Mouse (Mus musculus) midbrain, embryonic 12.5 days (tissue): ENCODE data around the gene Il17c. TPM values are rescaled to one million over a fixed set of nuclear protein-coding genes. Genes with fewer than 3 reads are reported as not detected.

Source experiments
- ATAC-seq: fragments of 200-750 bp; cut with Nextera tagmentation; 2 replicates; pipeline ENCODE4 v1.8.0; 2017; ENCODE audit warnings: low read depth, moderate TSS enrichment, moderate library complexity; ENCODE audit not compliant: low FRiP score
- H3K27ac ChIP-seq: fragments of 300-500 bp; sonication (generic); replicated peaks from 2 replicates; pipeline ENCODE4 v1.5.1; 2016; ENCODE audit warnings: mild to moderate bottlenecking
- H3K27me3 ChIP-seq: fragments of 300-500 bp; sonication (generic); 2 replicates; pipeline ENCODE4 v1.6.1; 2016; ENCODE audit warnings: mild to moderate bottlenecking
- H3K36me3 ChIP-seq: fragments of 300-500 bp; sonication (generic); 2 replicates; pipeline ENCODE4 v1.6.1; 2016
- H3K4me1 ChIP-seq: fragments of 300-500 bp; sonication (generic); 2 replicates; pipeline ENCODE4 v1.6.1; 2016
- H3K4me2 ChIP-seq: fragments of 300-500 bp; sonication (generic); replicated peaks from 2 replicates; pipeline ENCODE4 v1.6.1; 2016; ENCODE audit warnings: mild to moderate bottlenecking, moderate library complexity
- H3K4me3 ChIP-seq: fragments of 300-500 bp; sonication (generic); 2 replicates; pipeline ENCODE4 v1.5.1; 2016; ENCODE audit warnings: mild to moderate bottlenecking
- H3K9ac ChIP-seq: fragments of 300-500 bp; sonication (generic); replicated peaks from 2 replicates; pipeline ENCODE4 v1.6.1; 2016; ENCODE audit warnings: mild to moderate bottlenecking, moderate library complexity
- H3K9me3 ChIP-seq: fragments of 300-500 bp; sonication (generic); 2 replicates; pipeline ENCODE4 v1.6.1; 2016; ENCODE audit warnings: mild to moderate bottlenecking
- WGBS: fragments of 180-500 bp; shearing (Covaris S2); methylation state at CpG from one replicate; pipeline ENCODE4 v1.1.7; 2016; 5-methylcytosine and 5-hydroxymethylcytosine counted together
- polyA plus RNA-seq: library from polyadenylated mRNA; unstranded; fragments of >200 nt; fragmentation: Nextera tagmentation; extraction: Ambion mirVana; gene quantifications from 2 replicates; pipeline ENCODE4 v1.2.1, GENCODE M21; 2016

The Il17c gene
- not detected in 2 replicates for polyA plus RNA-seq

GRCm38 (mm10) chr8:122421376-122422070 lies at the start of gene Il17c:
Gene Il17c (plus strand): TSS chr8:122422020.
- H3K27ac ChIP-seq: no peak within 1 kb of the TSS
- H3K4me3 ChIP-seq: no peak within 1 kb of the TSS
- no peak for ATAC-seq
- H3K9me3 ChIP-seq: no peaks in the 10 kb centered on the region
- no peak within 1 kb of the TSS for H3K4me2 ChIP-seq
- no peak within 1 kb of the TSS for H3K9ac ChIP-seq
- H3K36me3 ChIP-seq: peaks cover 30% of the 10 kb centered on the region
- H3K4me1 ChIP-seq: no peaks in the 10 kb centered on the region
- WGBS: 86% methylated on average over 14 of the region's 14 CpGs
- no peaks in the 10 kb centered on the region for H3K27me3 ChIP-seq

GRCm38 (mm10) chr8:122375320-122375719 lies 46.5 kb upstream of the Il17c start:
- H3K9ac ChIP-seq: no peak overlapping the region
- peaks cover 23% of the 10 kb centered on the region for H3K4me1 ChIP-seq
- no peak overlapping the region for H3K27ac ChIP-seq
- H3K9me3 ChIP-seq: no peaks in the 10 kb centered on the region
- H3K4me3 ChIP-seq: no peak overlapping the region
- 93% methylated on average over 7 of the region's 7 CpGs for WGBS
- H3K36me3 ChIP-seq: peaks cover 14% of the 10 kb centered on the region
- no peaks in the 10 kb centered on the region for H3K27me3 ChIP-seq
- H3K4me2 ChIP-seq: no peak overlapping the region
- no peak for ATAC-seq

GRCm38 (mm10) chr8:122375751-122376364 lies 46.0 kb upstream of the Il17c start:
- peak; percentile 50; the same call in 1 of the 2 replicates for ATAC-seq
- H3K9ac ChIP-seq: no peak overlapping the region; the same call in 1 of the 2 replicates
- peaks cover 25% of the 10 kb centered on the region for H3K4me1 ChIP-seq
- H3K27me3 ChIP-seq: no peaks in the 10 kb centered on the region
- H3K36me3 ChIP-seq: peaks cover 19% of the 10 kb centered on the region
- no peaks in the 10 kb centered on the region for H3K9me3 ChIP-seq
- WGBS: 33% methylated on average over 13 of the region's 13 CpGs
- peak overlapping the region; percentile 95 for H3K4me3 ChIP-seq
- peak overlapping the region; percentile 93 for H3K4me2 ChIP-seq
- 0 out of 2 replicates have a peak overlapping the region, but pooled peaks have one; percentile 35 for H3K27ac ChIP-seq

GRCm38 (mm10) chr8:122376365-122377231 lies 45.2 kb upstream of the Il17c start, which contains the start of gene Zc3h18:
Gene Zc3h18 (plus strand): TSS chr8:122376609.
- peak within 1 kb of the TSS; percentile 93 for H3K4me2 ChIP-seq
- peaks cover 26% of the 10 kb centered on the region for H3K4me1 ChIP-seq
- peak within 1 kb of the TSS; percentile 92 for H3K9ac ChIP-seq
- H3K27me3 ChIP-seq: no peaks in the 10 kb centered on the region
- peak within 1 kb of the TSS; percentile 95 for H3K4me3 ChIP-seq
- no peaks in the 10 kb centered on the region for H3K9me3 ChIP-seq
- peak; percentile 91 for ATAC-seq
- WGBS: under 1% methylated on average over 102 of the region's 107 CpGs
- peak within 1 kb of the TSS; percentile 80 for H3K27ac ChIP-seq
- H3K36me3 ChIP-seq: peaks cover 22% of the 10 kb centered on the region

- WGBS: 91% methylated on average over 4 of the region's 4 CpGs
- Histone ChIP-seq H3K4me3 (no peak overlapping the region), H3K9me3 (no peaks in the 10 kb centered on the region), H3K4me1 (peaks cover 9% of the 10 kb centered on the region), H3K4me2 (no peak overlapping the region), H3K27me3 (no peaks in the 10 kb centered on the region), H3K36me3 (peaks cover 77% of the 10 kb centered on the region), H3K9ac (no peak overlapping the region), H3K27ac (no peak overlapping the region)
- no peak for ATAC-seq
Measured at GRCm38 (mm10) chr8:122383039-122383438, 38.8 kb upstream of the Il17c start.

DNA sequence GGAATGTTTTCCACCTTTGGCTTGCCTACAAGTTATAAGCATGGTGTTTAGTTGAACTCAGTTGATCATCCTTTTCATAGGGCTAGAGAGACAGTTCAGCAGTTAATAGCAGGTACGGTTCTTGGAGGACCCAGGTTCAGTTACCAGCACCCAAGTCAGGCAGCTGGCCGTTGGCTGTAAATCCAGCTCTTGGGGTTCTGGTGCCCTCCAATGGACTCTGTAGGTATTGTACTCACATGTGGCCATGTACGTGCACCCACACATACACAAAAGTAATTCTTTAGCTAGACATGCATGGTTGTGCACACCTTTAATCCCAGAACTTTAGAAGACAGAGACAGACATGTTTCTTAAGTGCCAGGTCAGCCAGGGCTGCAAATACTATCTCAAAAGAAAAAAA lies 32.5 kb upstream of the Il17c start:
- H3K27ac ChIP-seq: no peak overlapping the region
- peaks cover 96% of the 10 kb centered on the region for H3K36me3 ChIP-seq
- 80% methylated on average over 3 of the region's 3 CpGs for WGBS

DNA sequence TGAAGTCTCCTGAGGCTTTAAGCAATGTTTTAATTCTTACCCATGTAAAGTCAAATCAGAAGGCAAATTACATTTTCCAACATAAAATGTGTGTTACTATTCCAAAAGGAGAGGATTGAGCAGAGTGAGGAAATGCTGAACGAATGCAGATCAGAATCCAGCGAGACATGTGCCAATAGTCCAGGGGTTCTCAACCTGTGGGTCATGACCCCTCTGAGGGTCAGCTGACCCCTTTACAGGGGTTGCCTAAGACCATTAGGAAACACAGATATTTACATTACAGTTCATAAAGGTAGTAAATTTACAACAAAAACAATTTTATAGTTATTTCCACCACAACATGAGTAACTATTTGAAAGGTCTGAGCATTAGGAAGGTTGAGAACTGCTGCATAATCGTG lies 31.1 kb upstream of the Il17c start:
- WGBS: 94% methylated on average over 3 of the region's 3 CpGs
- H3K36me3 ChIP-seq: peaks cover 91% of the 10 kb centered on the region

More for the DNA sequence above, 32.5 kb upstream of the Il17c start:
- no peak overlapping the region for H3K9ac ChIP-seq
- no peaks in the 10 kb centered on the region for H3K4me1 ChIP-seq
- H3K9me3 ChIP-seq: no peaks in the 10 kb centered on the region
- H3K27me3 ChIP-seq: no peaks in the 10 kb centered on the region
- no peak for ATAC-seq
- no peak overlapping the region for H3K4me3 ChIP-seq
- no peak overlapping the region for H3K4me2 ChIP-seq

GRCm38 (mm10) chr8:122393717-122394116 lies 28.1 kb upstream of the Il17c start:
- Histone ChIP-seq H3K36me3 (peaks cover 77% of the 10 kb centered on the region), H3K9ac (no peak overlapping the region), H3K4me3 (no peak overlapping the region), H3K27ac (no peak overlapping the region), H3K4me2 (no peak overlapping the region), H3K27me3 (no peaks in the 10 kb centered on the region), H3K4me1 (no peaks in the 10 kb centered on the region), H3K9me3 (no peaks in the 10 kb centered on the region)
- ATAC-seq: no peak

More for the DNA sequence above, 31.1 kb upstream of the Il17c start:
- no peak overlapping the region for H3K27ac ChIP-seq
- no peaks in the 10 kb centered on the region for H3K4me1 ChIP-seq
- H3K4me2 ChIP-seq: no peak overlapping the region
- no peaks in the 10 kb centered on the region for H3K27me3 ChIP-seq
- no peak overlapping the region for H3K9ac ChIP-seq
- no peak overlapping the region for H3K4me3 ChIP-seq
- ATAC-seq: no peak
- no peaks in the 10 kb centered on the region for H3K9me3 ChIP-seq

DNA sequence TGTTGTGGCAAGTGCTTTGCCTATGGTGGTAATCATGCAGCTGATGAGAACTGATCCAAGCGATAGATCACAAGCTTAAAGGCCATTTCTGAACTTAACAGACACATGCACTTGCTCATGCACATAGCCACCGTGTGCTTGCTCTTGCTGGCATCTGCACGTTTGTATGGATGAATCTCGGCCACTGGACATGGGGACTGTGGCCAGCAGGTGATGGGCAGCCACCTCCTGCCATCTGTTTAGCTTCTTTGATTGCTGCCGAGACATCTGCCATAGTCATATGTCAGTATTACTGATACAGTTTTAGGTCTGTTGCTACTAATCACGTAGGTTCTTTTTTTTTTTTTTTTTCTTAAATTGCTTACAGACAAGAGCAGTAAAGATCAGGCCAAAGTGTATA lies 26.5 kb upstream of the Il17c start:
- Histone ChIP-seq H3K4me3 (no peak overlapping the region), H3K9ac (no peak overlapping the region), H3K27me3 (no peaks in the 10 kb centered on the region), H3K9me3 (no peaks in the 10 kb centered on the region), H3K4me2 (no peak overlapping the region), H3K27ac (no peak overlapping the region), H3K36me3 (peaks cover 77% of the 10 kb centered on the region), H3K4me1 (no peaks in the 10 kb centered on the region)
- 89% methylated on average over 6 of the region's 6 CpGs for WGBS
- no peak for ATAC-seq

- Histone ChIP-seq H3K9ac (no peak overlapping the region), H3K36me3 (peaks cover 80% of the 10 kb centered on the region), H3K9me3 (no peaks in the 10 kb centered on the region), H3K27me3 (no peaks in the 10 kb centered on the region), H3K4me1 (no peaks in the 10 kb centered on the region), H3K4me3 (no peak overlapping the region), H3K27ac (no peak overlapping the region), H3K4me2 (no peak overlapping the region)
- ATAC-seq: no peak
- 93% methylated on average over 9 of the region's 9 CpGs for WGBS
Measured at GRCm38 (mm10) chr8:122398186-122398585, 23.6 kb upstream of the Il17c start.

GRCm38 (mm10) chr8:122405146-122405805 lies 16.5 kb upstream of the Il17c start:
- Histone ChIP-seq H3K36me3 (peaks cover 98% of the 10 kb centered on the region), H3K4me1 (no peaks in the 10 kb centered on the region), H3K27ac (no peak overlapping the region), H3K9me3 (no peaks in the 10 kb centered on the region), H3K9ac (no peak overlapping the region), H3K27me3 (no peaks in the 10 kb centered on the region), H3K4me3 (no peak overlapping the region), H3K4me2 (no peak overlapping the region)
- ATAC-seq: no peak
- 90% methylated on average over 9 of the region's 9 CpGs for WGBS
